Mouse (Mus musculus): ENCODE measurements around the gene 2310034G01Rik. TPM values are rescaled to one million over a fixed set of nuclear protein-coding genes. Genes with fewer than 3 reads are reported as not detected.

The 2310034G01Rik gene
- total and polyA plus RNA-seq, 3 experiments, result 1.1 to 1.6 (median 1.4) TPM

- peaks cover 8% of the 10 kb centered on the region for H3K9me3 ChIP-seq (replicated peaks; ENCODE audit: low read length)
- dilution Hi-C loops (cut with MboI; ENCODE audit: extremely low pct_ligation_motif_present, extremely low pct_unique_long_range_greater_than_20kb, low sequenced_read_pairs) (no loop called here), in situ Hi-C loops (cut with MboI; ENCODE audit: low pct_ligation_motif_present, low pct_unique_long_range_greater_than_20kb, low sequenced_read_pairs) (no loop called here)
- H3K36me3 ChIP-seq (replicated peaks in 1 of 2; ENCODE audit: control insufficient read depth in 1 of 2, insufficient read depth in 1 of 2, low read length in 1 of 2), result peaks cover 16 to 39% of the 10 kb centered on the region in 2 experiments
- H3K27ac ChIP-seq (ENCODE audit: insufficient read depth, low read depth), result no peak overlapping the region
- H3K9ac ChIP-seq (ENCODE audit: insufficient read depth, low read depth), result no peak overlapping the region
- DNase-seq (ENCODE audit: extremely low read depth), result no peak
- H3K4me3 ChIP-seq (replicated peaks in 1 of 3; ENCODE audit: low read depth in 2 of 3, low read length in 2 of 3, poor library complexity in 1 of 3), result no peak overlapping the region
- H3K27me3 ChIP-seq (replicated peaks), result peaks cover 5% of the 10 kb centered on the region
- TF ChIP-seq UBTF (IDR thresholded peaks at IDR 0.05; ENCODE audit: low read depth, low read length) (no peak), MEF2A (IDR thresholded peaks at IDR 0.05; ENCODE audit: borderline replicate concordance, low read depth, low read length) (no peak), MAX (IDR thresholded peaks at IDR 0.05; ENCODE audit: low read length) (no peak), GABPA (IDR thresholded peaks at IDR 0.05; ENCODE audit: insufficient replicate concordance, low read depth, low read length) (no peak), E2F4 (IDR thresholded peaks at IDR 0.05; ENCODE audit: insufficient replicate concordance, low read depth, low read length) (no peak), PAX5 (IDR thresholded peaks at IDR 0.05; ENCODE audit: low read length) (no peak), CHD1 (IDR thresholded peaks at IDR 0.05; ENCODE audit: low read depth, low read length) (no peak), POLR2A (IDR thresholded peaks at IDR 0.05; ENCODE audit: low read depth, low read length) (no peak), ZNF384 (IDR thresholded peaks at IDR 0.05; ENCODE audit: low read depth, low read length) (no peak), RAD21 (IDR thresholded peaks at IDR 0.05; ENCODE audit: low read depth, low read length) (no peak), RCOR1 (conservative IDR thresholded peaks at IDR 0.05; ENCODE audit: low read depth, low read length) (no peak), MXI1 (IDR thresholded peaks at IDR 0.05; ENCODE audit: low read depth, low read length) (no peak)
- no peaks in the 10 kb centered on the region for H3K79me2 ChIP-seq (replicated peaks; ENCODE audit: control insufficient read depth, extremely low read depth, insufficient read depth, poor library complexity, severe bottlenecking)
- peaks cover 3 to 80% of the 10 kb centered on the region in 2 experiments; a peak in 2 of 4 replicates for H3K4me1 ChIP-seq (ENCODE audit: control insufficient read depth in 1 of 2, insufficient read depth in 2 of 2)
- no peak overlapping the region for H3K4me2 ChIP-seq (ENCODE audit: insufficient read depth, low read depth, poor library complexity, severe bottlenecking)
These were observed 32.1 kb downstream of the 2310034G01Rik start for GRCm38 (mm10) chr19:46318031-46318471.

- peaks cover 3 to 80% of the 10 kb centered on the region in 2 experiments; a peak in 2 of 4 replicates for H3K4me1 ChIP-seq (ENCODE audit: control insufficient read depth in 1 of 2, insufficient read depth in 2 of 2)
- no peak overlapping the region for H3K9ac ChIP-seq (ENCODE audit: insufficient read depth, low read depth)
- peaks cover 22 to 44% of the 10 kb centered on the region in 2 experiments for H3K36me3 ChIP-seq (replicated peaks in 1 of 2; ENCODE audit: control insufficient read depth in 1 of 2, insufficient read depth in 1 of 2, low read length in 1 of 2)
- H3K27me3 ChIP-seq (replicated peaks), result no peaks in the 10 kb centered on the region
- H3K4me2 ChIP-seq (ENCODE audit: insufficient read depth, low read depth, poor library complexity, severe bottlenecking), result no peak overlapping the region
- H3K27ac ChIP-seq (ENCODE audit: insufficient read depth, low read depth), result no peak overlapping the region
- H3K4me3 ChIP-seq (replicated peaks in 1 of 3; ENCODE audit: low read depth in 2 of 3, low read length in 2 of 3, poor library complexity in 1 of 3), result no peak overlapping the region
- DNase-seq (ENCODE audit: extremely low read depth), result no peak
- H3K9me3 ChIP-seq (replicated peaks; ENCODE audit: low read length), result peaks cover 8% of the 10 kb centered on the region
- in situ Hi-C loops (cut with MboI; ENCODE audit: low pct_ligation_motif_present, low pct_unique_long_range_greater_than_20kb, low sequenced_read_pairs) (no loop called here), dilution Hi-C loops (cut with MboI; ENCODE audit: extremely low pct_ligation_motif_present, extremely low pct_unique_long_range_greater_than_20kb, low sequenced_read_pairs) (no loop called here)
- H3K79me2 ChIP-seq (replicated peaks; ENCODE audit: control insufficient read depth, extremely low read depth, insufficient read depth, poor library complexity, severe bottlenecking), result no peaks in the 10 kb centered on the region
- TF ChIP-seq CTCF (conservative IDR thresholded peaks at IDR 0.05 in 1 of 2, IDR thresholded peaks at IDR 0.05 in 1 of 2; ENCODE audit: low read depth in 2 of 2, low read length in 2 of 2), result no peak
- no peak for TF ChIP-seq USF1 (IDR thresholded peaks at IDR 0.05; ENCODE audit: low read depth, low read length)
- no peak for TF ChIP-seq RCOR1 (conservative IDR thresholded peaks at IDR 0.05; ENCODE audit: low read depth, low read length)
- TF ChIP-seq RAD21 (IDR thresholded peaks at IDR 0.05; ENCODE audit: low read depth, low read length), result no peak
- no peak for TF ChIP-seq ZKSCAN1 (IDR thresholded peaks at IDR 0.05; ENCODE audit: borderline replicate concordance, low read depth, low read length)
- no peak for TF ChIP-seq MEF2A (IDR thresholded peaks at IDR 0.05; ENCODE audit: borderline replicate concordance, low read depth, low read length)
- no peak for TF ChIP-seq GABPA (IDR thresholded peaks at IDR 0.05; ENCODE audit: insufficient replicate concordance, low read depth, low read length)
- TF ChIP-seq CHD1 (IDR thresholded peaks at IDR 0.05; ENCODE audit: low read depth, low read length), result no peak
- TF ChIP-seq ZNF384 (IDR thresholded peaks at IDR 0.05; ENCODE audit: low read depth, low read length), result no peak
- no peak for TF ChIP-seq E2F4 (IDR thresholded peaks at IDR 0.05; ENCODE audit: insufficient replicate concordance, low read depth, low read length)
- TF ChIP-seq MXI1 (IDR thresholded peaks at IDR 0.05; ENCODE audit: low read depth, low read length), result no peak
- TF ChIP-seq PAX5 (IDR thresholded peaks at IDR 0.05; ENCODE audit: low read length), result no peak
- TF ChIP-seq ETS1 (conservative IDR thresholded peaks at IDR 0.05; ENCODE audit: low read depth, low read length), result no peak
- no peak for TF ChIP-seq IRF4 (IDR thresholded peaks at IDR 0.05; ENCODE audit: low read depth, low read length)
- TF ChIP-seq MAFK (IDR thresholded peaks at IDR 0.05; ENCODE audit: insufficient replicate concordance, low read length), result no peak
- TF ChIP-seq USF2 (conservative IDR thresholded peaks at IDR 0.05; ENCODE audit: low read depth, low read length), result no peak
- no peak for TF ChIP-seq ZMIZ1 (IDR thresholded peaks at IDR 0.05; ENCODE audit: low read depth, low read length)
These were observed 32.6 kb downstream of the 2310034G01Rik start for GRCm38 (mm10) chr19:46317546-46317885.
